Mouse (Mus musculus): ENCODE measurements at regions not wholly inside any gene's neighbourhood (a gene's known extent, or its start where the extent isn't known, plus 50 kb on each side); places are given as distances from the start of the nearest gene placed in this dataset.

- Histone ChIP-seq H3K36me3 (ENCODE audit: control insufficient read depth, insufficient read depth, low read length) (no peaks in the 10 kb centered on the region), H3K27ac (replicated peaks; ENCODE audit: low read depth, low read length) (no peak overlapping the region), H3K4me1 (ENCODE audit: control insufficient read depth, insufficient read depth, low read length) (no peaks in the 10 kb centered on the region), H3K4me3 (ENCODE audit: low read depth, low read length) (no peak overlapping the region), H3K27me3 (replicated peaks; ENCODE audit: control insufficient read depth, insufficient read depth, low read length) (no peaks in the 10 kb centered on the region), H3K9ac (ENCODE audit: low read depth, low read length) (no peak overlapping the region), H3K9me3 (ENCODE audit: control insufficient read depth, low read length) (no peaks in the 10 kb centered on the region), H3K4me2 (ENCODE audit: low read depth, low read length) (no peak overlapping the region)
- 58% methylated on average over 5 of the region's 5 CpGs for WGBS
- no peak for ATAC-seq (ENCODE audit: low read depth)
- no peak for DNase-seq (ENCODE audit: low spot score)
These were observed 60.8 kb downstream of the Dmrta2 start for GRCm38 (mm10) chr4:110038696-110039095.

- 82% methylated on average over 17 of the region's 17 CpGs for WGBS
- DNase-seq (ENCODE audit: low spot score) (no peak), ATAC-seq (ENCODE audit: low read depth) (no peak)
- Histone ChIP-seq H3K36me3 (ENCODE audit: control insufficient read depth, insufficient read depth, low read length) (no peaks in the 10 kb centered on the region), H3K4me2 (ENCODE audit: low read depth, low read length) (no peak overlapping the region), H3K9me3 (ENCODE audit: control insufficient read depth, low read length) (no peaks in the 10 kb centered on the region), H3K9ac (ENCODE audit: low read depth, low read length) (no peak overlapping the region), H3K4me3 (ENCODE audit: low read depth, low read length) (no peak overlapping the region), H3K4me1 (ENCODE audit: control insufficient read depth, insufficient read depth, low read length) (no peaks in the 10 kb centered on the region), H3K27me3 (replicated peaks; ENCODE audit: control insufficient read depth, insufficient read depth, low read length) (no peaks in the 10 kb centered on the region), H3K27ac (replicated peaks; ENCODE audit: low read depth, low read length) (no peak overlapping the region)
These were observed 67.2 kb downstream of the Dmrta2 start for GRCm38 (mm10) chr4:110044851-110045618.

- Histone ChIP-seq H3K27ac (replicated peaks; ENCODE audit: low read depth, low read length) (no peak overlapping the region), H3K27me3 (replicated peaks; ENCODE audit: control insufficient read depth, insufficient read depth, low read length) (no peaks in the 10 kb centered on the region), H3K4me2 (ENCODE audit: low read depth, low read length) (no peak overlapping the region), H3K4me1 (ENCODE audit: control insufficient read depth, insufficient read depth, low read length) (no peaks in the 10 kb centered on the region), H3K4me3 (ENCODE audit: low read depth, low read length) (no peak overlapping the region), H3K9me3 (ENCODE audit: control insufficient read depth, low read length) (no peaks in the 10 kb centered on the region), H3K36me3 (ENCODE audit: control insufficient read depth, insufficient read depth, low read length) (no peaks in the 10 kb centered on the region), H3K9ac (ENCODE audit: low read depth, low read length) (no peak overlapping the region)
- no peak for ATAC-seq (ENCODE audit: low read depth)
- 66% methylated on average over 12 of the region's 12 CpGs for WGBS
- DNase-seq (ENCODE audit: low spot score), result no peak
These were observed 67.9 kb downstream of the Dmrta2 start for GRCm38 (mm10) chr4:110045651-110046269.

GRCm38 (mm10) chr4:110046270-110046651 lies 68.4 kb downstream of the Dmrta2 start:
- no peak for ATAC-seq (ENCODE audit: low read depth)
- H3K27me3 ChIP-seq (replicated peaks; ENCODE audit: control insufficient read depth, insufficient read depth, low read length), result no peaks in the 10 kb centered on the region
- H3K9me3 ChIP-seq (ENCODE audit: control insufficient read depth, low read length), result no peaks in the 10 kb centered on the region
- WGBS, result 83% methylated on average over 11 of the region's 11 CpGs
- no peak overlapping the region for H3K9ac ChIP-seq (ENCODE audit: low read depth, low read length)
- H3K4me1 ChIP-seq (ENCODE audit: control insufficient read depth, insufficient read depth, low read length), result no peaks in the 10 kb centered on the region
- H3K27ac ChIP-seq (replicated peaks; ENCODE audit: low read depth, low read length), result no peak overlapping the region
- no peaks in the 10 kb centered on the region for H3K36me3 ChIP-seq (ENCODE audit: control insufficient read depth, insufficient read depth, low read length)
- H3K4me3 ChIP-seq (ENCODE audit: low read depth, low read length), result no peak overlapping the region
- no peak for DNase-seq (ENCODE audit: low spot score)
- no peak overlapping the region for H3K4me2 ChIP-seq (ENCODE audit: low read depth, low read length)

GRCm38 (mm10) chr4:110050393-110051280 lies 72.8 kb downstream of the Dmrta2 start:
- Histone ChIP-seq H3K27me3 (replicated peaks; ENCODE audit: control insufficient read depth, insufficient read depth, low read length) (no peaks in the 10 kb centered on the region), H3K27ac (replicated peaks; ENCODE audit: low read depth, low read length) (no peak overlapping the region), H3K9ac (ENCODE audit: low read depth, low read length) (peak overlapping the region; percentile 63), H3K4me1 (ENCODE audit: control insufficient read depth, insufficient read depth, low read length) (no peaks in the 10 kb centered on the region), H3K4me3 (ENCODE audit: low read depth, low read length) (peak overlapping the region; percentile 51), H3K4me2 (ENCODE audit: low read depth, low read length) (peak overlapping the region; percentile 89), H3K9me3 (ENCODE audit: control insufficient read depth, low read length) (no peaks in the 10 kb centered on the region), H3K36me3 (ENCODE audit: control insufficient read depth, insufficient read depth, low read length) (no peaks in the 10 kb centered on the region)
- DNase-seq (ENCODE audit: low spot score) (peak; percentile 89), ATAC-seq (ENCODE audit: low read depth) (peak; percentile 94)
- WGBS, result 4% methylated on average over 35 of the region's 40 CpGs

GRCm38 (mm10) chr4:110051281-110051665 lies 73.4 kb downstream of the Dmrta2 start:
- Histone ChIP-seq H3K9me3 (ENCODE audit: control insufficient read depth, low read length) (no peaks in the 10 kb centered on the region), H3K9ac (ENCODE audit: low read depth, low read length) (peak overlapping the region; percentile 63), H3K36me3 (ENCODE audit: control insufficient read depth, insufficient read depth, low read length) (no peaks in the 10 kb centered on the region), H3K27ac (replicated peaks; ENCODE audit: low read depth, low read length) (no peak overlapping the region), H3K4me2 (ENCODE audit: low read depth, low read length) (peak overlapping the region; percentile 89), H3K4me3 (ENCODE audit: low read depth, low read length) (peak overlapping the region; percentile 51), H3K4me1 (ENCODE audit: control insufficient read depth, insufficient read depth, low read length) (no peaks in the 10 kb centered on the region), H3K27me3 (replicated peaks; ENCODE audit: control insufficient read depth, insufficient read depth, low read length) (no peaks in the 10 kb centered on the region)
- 11% methylated on average over 12 of the region's 12 CpGs for WGBS
- DNase-seq (ENCODE audit: low spot score) (no peak), ATAC-seq (ENCODE audit: low read depth) (no peak)

GRCm38 (mm10) chr4:110051872-110052271 lies 74.0 kb downstream of the Dmrta2 start:
- Histone ChIP-seq H3K9me3 (ENCODE audit: control insufficient read depth, low read length) (no peaks in the 10 kb centered on the region), H3K4me3 (ENCODE audit: low read depth, low read length) (no peak overlapping the region), H3K9ac (ENCODE audit: low read depth, low read length) (no peak overlapping the region), H3K36me3 (ENCODE audit: control insufficient read depth, insufficient read depth, low read length) (no peaks in the 10 kb centered on the region), H3K27ac (replicated peaks; ENCODE audit: low read depth, low read length) (no peak overlapping the region), H3K4me2 (ENCODE audit: low read depth, low read length) (no peak overlapping the region), H3K4me1 (ENCODE audit: control insufficient read depth, insufficient read depth, low read length) (no peaks in the 10 kb centered on the region), H3K27me3 (replicated peaks; ENCODE audit: control insufficient read depth, insufficient read depth, low read length) (no peaks in the 10 kb centered on the region)
- DNase-seq (ENCODE audit: low spot score), result no peak
- ATAC-seq (ENCODE audit: low read depth), result no peak
- 33% methylated on average over 10 of the region's 10 CpGs for WGBS

GRCm38 (mm10) chr4:110052998-110053397 lies 75.1 kb downstream of the Dmrta2 start:
- H3K27me3 ChIP-seq (replicated peaks; ENCODE audit: control insufficient read depth, insufficient read depth, low read length), result no peaks in the 10 kb centered on the region
- ATAC-seq (ENCODE audit: low read depth) (no peak), DNase-seq (ENCODE audit: low spot score) (no peak)
- no peaks in the 10 kb centered on the region for H3K9me3 ChIP-seq (ENCODE audit: control insufficient read depth, low read length)
- no peak overlapping the region for H3K9ac ChIP-seq (ENCODE audit: low read depth, low read length)
- no peak overlapping the region for H3K27ac ChIP-seq (replicated peaks; ENCODE audit: low read depth, low read length)
- no peaks in the 10 kb centered on the region for H3K36me3 ChIP-seq (ENCODE audit: control insufficient read depth, insufficient read depth, low read length)
- 90% methylated on average over 4 of the region's 4 CpGs for WGBS
- no peaks in the 10 kb centered on the region for H3K4me1 ChIP-seq (ENCODE audit: control insufficient read depth, insufficient read depth, low read length)
- H3K4me2 ChIP-seq (ENCODE audit: low read depth, low read length), result no peak overlapping the region
- H3K4me3 ChIP-seq (ENCODE audit: low read depth, low read length), result no peak overlapping the region
